Mouse (Mus musculus): ENCODE results near the gene Erbb4.

Gene Erbb4

GRCm38 (mm10) chr1:68047139-68047538 is 1060.7 kb downstream of the Erbb4 start:
- DNase-seq = no peak

- no peak for DNase-seq
These were observed 1061.3 kb downstream of the Erbb4 start for GRCm38 (mm10) chr1:68046551-68046970.

- no peak for DNase-seq
These were observed 1083.5 kb downstream of the Erbb4 start for GRCm38 (mm10) chr1:68024086-68024940.

GRCm38 (mm10) chr1:68020020-68020419 is 1087.8 kb downstream of the Erbb4 start:
- DNase-seq = no peak

GRCm38 (mm10) chr1:68019618-68020017 is 1088.2 kb downstream of the Erbb4 start:
- no peak for DNase-seq
